Mouse (Mus musculus): ENCODE results near the gene Fli1.

DNA sequence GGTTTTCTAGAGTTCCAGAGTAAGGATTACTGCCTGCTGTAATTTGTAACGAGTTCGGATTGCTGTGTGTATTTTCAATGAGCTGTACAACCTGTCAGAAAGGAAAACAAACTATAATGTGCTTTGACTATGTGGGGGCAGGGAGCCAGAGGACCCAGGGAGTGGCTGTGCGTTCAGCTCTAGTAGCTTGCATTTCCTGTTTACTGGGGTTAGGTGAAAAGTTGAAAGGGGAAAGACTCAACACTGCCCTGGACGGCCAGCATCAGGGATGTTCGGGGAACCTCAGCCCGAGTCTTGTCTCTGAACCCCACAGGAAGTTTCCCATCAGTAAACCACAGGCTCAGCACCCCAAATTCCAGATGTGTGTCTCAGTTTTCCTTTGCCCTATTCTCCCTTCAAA lies 43.2 kb downstream of the Fli1 start:
- no peak for TF ChIP-seq POLR2A (IDR thresholded peaks at IDR 0.05; ENCODE audit: low read depth, low read length)
- TF ChIP-seq CTCF (IDR thresholded peaks at IDR 0.05; ENCODE audit: extremely low read depth, insufficient read depth, insufficient read length, insufficient replicate concordance), result no peak
